Mouse (Mus musculus): ENCODE measurements around the gene Lmntd2.

GRCm38 (mm10) chr7:141173323-141173850, 40.5 kb downstream of the Lmntd2 start:
- TF ChIP-seq POLR2A (IDR thresholded peaks at IDR 0.05; ENCODE audit: control insufficient read depth, low read depth, low read length) (no peak), CTCF (IDR thresholded peaks at IDR 0.05; ENCODE audit: control insufficient read depth, insufficient read depth, insufficient replicate concordance, low read depth, low read length) (no peak)

Measured in testis, adult 2 months (tissue).